Mouse (Mus musculus): ENCODE data around the gene Otub2. TPM values are rescaled to one million over a fixed set of nuclear protein-coding genes. Genes with fewer than 3 reads are reported as not detected.
A peak's percentile ranks its signal among the peaks of the same experiment; 100 is the strongest.

Gene Otub2
- polyA plus RNA-seq, 1 experiment from 2014 or later: 5.6 TPM

- WGBS: 80% methylated on average over 7 of the region's 7 CpGs
- DNase-seq (ENCODE audit: low spot score): no peak
Observed at GRCm38 (mm10) chr12:103368326-103368669, 20.2 kb upstream of the Otub2 start.

GRCm38 (mm10) chr12:103368777-103369176, 19.7 kb upstream of the Otub2 start:
- no peak for TF ChIP-seq CTCF (IDR thresholded peaks at IDR 0.05; ENCODE audit: low read depth)
- Histone ChIP-seq H3K4me3 (replicated peaks; ENCODE audit: low read depth, low read length) (no peak overlapping the region), H3K27ac (no peak overlapping the region), H3K9me3 (replicated peaks; ENCODE audit: low read length) (no peaks in the 10 kb centered on the region), H3K9ac (ENCODE audit: low read depth, low read length) (no peak overlapping the region), H3K4me1 (replicated peaks; ENCODE audit: insufficient read depth, low read length) (no peaks in the 10 kb centered on the region), H3K27me3 (ENCODE audit: insufficient read depth, low read length) (no peaks in the 10 kb centered on the region), H3K4me2 (ENCODE audit: low read length) (no peak overlapping the region), H3K36me3 (ENCODE audit: insufficient read depth, low read length) (no peaks in the 10 kb centered on the region)
- no peak for DNase-seq (ENCODE audit: low spot score)
- 34% methylated on average over 2 of the region's 2 CpGs for WGBS
- no peak for ATAC-seq (replicated peaks; ENCODE audit: low FRiP score, low read depth)

More at GRCm38 (mm10) chr12:103368326-103368669, 20.2 kb upstream of the Otub2 start:
- H3K4me2 ChIP-seq (ENCODE audit: low read length): peak overlapping the region; percentile 25; the same call in 1 of the 2 replicates
- H3K9me3 ChIP-seq (replicated peaks; ENCODE audit: low read length): no peaks in the 10 kb centered on the region
- H3K27ac ChIP-seq: no peak overlapping the region
- H3K36me3 ChIP-seq (ENCODE audit: insufficient read depth, low read length): no peaks in the 10 kb centered on the region
- TF ChIP-seq CTCF (IDR thresholded peaks at IDR 0.05; ENCODE audit: low read depth): no peak
- no peaks in the 10 kb centered on the region for H3K27me3 ChIP-seq (ENCODE audit: insufficient read depth, low read length)
- H3K4me1 ChIP-seq (replicated peaks; ENCODE audit: insufficient read depth, low read length): no peaks in the 10 kb centered on the region
- no peak for ATAC-seq (replicated peaks; ENCODE audit: low FRiP score, low read depth)
- no peak overlapping the region for H3K4me3 ChIP-seq (replicated peaks; ENCODE audit: low read depth, low read length)
- 0 out of 2 replicates have a peak overlapping the region, but pooled peaks have one; percentile 18 for H3K9ac ChIP-seq (ENCODE audit: low read depth, low read length)

- Histone ChIP-seq H3K36me3 (ENCODE audit: insufficient read depth, low read length) (no peaks in the 10 kb centered on the region), H3K27me3 (ENCODE audit: insufficient read depth, low read length) (no peaks in the 10 kb centered on the region), H3K9me3 (replicated peaks; ENCODE audit: low read length) (no peaks in the 10 kb centered on the region), H3K9ac (ENCODE audit: low read depth, low read length) (no peak overlapping the region), H3K4me1 (replicated peaks; ENCODE audit: insufficient read depth, low read length) (no peaks in the 10 kb centered on the region), H3K27ac (no peak overlapping the region), H3K4me3 (replicated peaks; ENCODE audit: low read depth, low read length) (no peak overlapping the region), H3K4me2 (ENCODE audit: low read length) (no peak overlapping the region)
- 81% methylated on average over 4 of the region's 4 CpGs for WGBS
- ATAC-seq (replicated peaks; ENCODE audit: low FRiP score, low read depth) (no peak), DNase-seq (ENCODE audit: low spot score) (no peak)
- TF ChIP-seq CTCF (IDR thresholded peaks at IDR 0.05; ENCODE audit: low read depth): no peak
Observed at GRCm38 (mm10) chr12:103370861-103371260, 17.6 kb upstream of the Otub2 start.

- DNase-seq (ENCODE audit: low spot score) (peak; percentile 65), ATAC-seq (replicated peaks; ENCODE audit: low FRiP score, low read depth) (no peak)
- Histone ChIP-seq H3K9me3 (replicated peaks; ENCODE audit: low read length) (no peaks in the 10 kb centered on the region), H3K4me3 (replicated peaks; ENCODE audit: low read depth, low read length) (no peak overlapping the region), H3K9ac (ENCODE audit: low read depth, low read length) (no peak overlapping the region), H3K27me3 (ENCODE audit: insufficient read depth, low read length) (no peaks in the 10 kb centered on the region), H3K4me1 (replicated peaks; ENCODE audit: insufficient read depth, low read length) (no peaks in the 10 kb centered on the region), H3K4me2 (ENCODE audit: low read length) (no peak overlapping the region), H3K27ac (no peak overlapping the region), H3K36me3 (ENCODE audit: insufficient read depth, low read length) (no peaks in the 10 kb centered on the region)
- TF ChIP-seq CTCF (IDR thresholded peaks at IDR 0.05; ENCODE audit: low read depth): peak; percentile 82
- 31% methylated on average over 6 of the region's 6 CpGs for WGBS
Observed at GRCm38 (mm10) chr12:103371711-103372110, 16.8 kb upstream of the Otub2 start.

- ATAC-seq (replicated peaks; ENCODE audit: low FRiP score, low read depth) (no peak), DNase-seq (ENCODE audit: low spot score) (no peak)
- H3K36me3 ChIP-seq (ENCODE audit: insufficient read depth, low read length): no peaks in the 10 kb centered on the region
- no peaks in the 10 kb centered on the region for H3K4me1 ChIP-seq (replicated peaks; ENCODE audit: insufficient read depth, low read length)
- 72% methylated on average over 8 of the region's 8 CpGs for WGBS
- H3K4me2 ChIP-seq (ENCODE audit: low read length): no peak overlapping the region
- H3K9ac ChIP-seq (ENCODE audit: low read depth, low read length): no peak overlapping the region
- no peak overlapping the region for H3K27ac ChIP-seq
- H3K4me3 ChIP-seq (replicated peaks; ENCODE audit: low read depth, low read length): no peak overlapping the region
- no peaks in the 10 kb centered on the region for H3K9me3 ChIP-seq (replicated peaks; ENCODE audit: low read length)
- H3K27me3 ChIP-seq (ENCODE audit: insufficient read depth, low read length): no peaks in the 10 kb centered on the region
- no peak for TF ChIP-seq CTCF (IDR thresholded peaks at IDR 0.05; ENCODE audit: low read depth)
Observed at GRCm38 (mm10) chr12:103373530-103374236, 14.8 kb upstream of the Otub2 start.

- ATAC-seq (replicated peaks; ENCODE audit: low FRiP score, low read depth) (no peak), DNase-seq (ENCODE audit: low spot score) (no peak)
- WGBS: 62% methylated on average over 5 of the region's 5 CpGs
- H3K4me2 ChIP-seq (ENCODE audit: low read length): no peak overlapping the region
- TF ChIP-seq CTCF (IDR thresholded peaks at IDR 0.05; ENCODE audit: low read depth): no peak
- H3K9ac ChIP-seq (ENCODE audit: low read depth, low read length): no peak overlapping the region
- no peak overlapping the region for H3K4me3 ChIP-seq (replicated peaks; ENCODE audit: low read depth, low read length)
- H3K27me3 ChIP-seq (ENCODE audit: insufficient read depth, low read length): no peaks in the 10 kb centered on the region
- no peaks in the 10 kb centered on the region for H3K4me1 ChIP-seq (replicated peaks; ENCODE audit: insufficient read depth, low read length)
- no peaks in the 10 kb centered on the region for H3K36me3 ChIP-seq (ENCODE audit: insufficient read depth, low read length)
- no peak overlapping the region for H3K27ac ChIP-seq
- H3K9me3 ChIP-seq (replicated peaks; ENCODE audit: low read length): no peaks in the 10 kb centered on the region
Observed at GRCm38 (mm10) chr12:103376124-103376523, 12.4 kb upstream of the Otub2 start.

- no peak overlapping the region for H3K27ac ChIP-seq
- WGBS: 75% methylated on average over 4 of the region's 4 CpGs
- H3K9me3 ChIP-seq (replicated peaks; ENCODE audit: low read length): no peaks in the 10 kb centered on the region
- no peaks in the 10 kb centered on the region for H3K36me3 ChIP-seq (ENCODE audit: insufficient read depth, low read length)
- TF ChIP-seq CTCF (IDR thresholded peaks at IDR 0.05; ENCODE audit: low read depth): no peak
- H3K4me2 ChIP-seq (ENCODE audit: low read length): no peak overlapping the region
- no peak for DNase-seq (ENCODE audit: low spot score)
- H3K4me1 ChIP-seq (replicated peaks; ENCODE audit: insufficient read depth, low read length): no peaks in the 10 kb centered on the region
- no peaks in the 10 kb centered on the region for H3K27me3 ChIP-seq (ENCODE audit: insufficient read depth, low read length)
- H3K4me3 ChIP-seq (replicated peaks; ENCODE audit: low read depth, low read length): no peak overlapping the region
- no peak overlapping the region for H3K9ac ChIP-seq (ENCODE audit: low read depth, low read length)
- ATAC-seq (replicated peaks; ENCODE audit: low FRiP score, low read depth): no peak
Observed at GRCm38 (mm10) chr12:103376774-103377173, 11.7 kb upstream of the Otub2 start.

Measured in kidney, postnatal 0 days (tissue).